In genomic region chr6:71332236-71332965, GRCm38 (mm10) we compare ENCODE assay signal across 36 mouse cellular contexts. TPM values are rescaled to one million over a fixed set of nuclear protein-coding genes. Genes with fewer than 3 reads are reported as not detected.
DNase-seq lines count a peak whose midpoint lies in the region; TF ChIP-seq lines count a peak whose summit lies in the region.
"Had no signal": no experiment of that assay in that cellular context is flagged by ENCODE, and none has a peak within 500 bp of the region (broad histone marks: within the 10 kb centered on the region; RNA-seq: fewer than 3 reads in every experiment).

No protein-coding gene starts in this region.

- H3K27ac ChIP-seq in heart, embryonic 10.5 days, result no peak overlapping the region
- H3K27ac ChIP-seq: embryonic facial prominence, embryonic 12.5 days; embryonic facial prominence, embryonic 15.5 days; forebrain, embryonic 12.5 days; forebrain, embryonic 15.5 days; heart, adult 2 months; heart, embryonic 15.5 days; hindbrain, embryonic 10.5 days; hindbrain, embryonic 13.5 days had no signal

- TF ChIP-seq POLR2A in lung, adult 2 months (IDR thresholded peaks at IDR 0.05; ENCODE audit: borderline replicate concordance, extremely low read depth, low read depth, low read length), result no peak

- 81% methylated on average over 11 of the region's 11 CpGs for WGBS in heart, embryonic 10.5 days
- 65% methylated on average over 11 of the region's 11 CpGs for WGBS in lung, adult 2 months

- no peaks in the 10 kb centered on the region for H3K9me3 ChIP-seq in heart, embryonic 10.5 days
- H3K9me3 ChIP-seq: embryonic facial prominence, embryonic 12.5 days; embryonic facial prominence, embryonic 15.5 days; forebrain, embryonic 12.5 days; forebrain, embryonic 15.5 days; G1E; heart, embryonic 12.5 days; heart, embryonic 15.5 days; hindbrain, embryonic 10.5 days; hindbrain, embryonic 13.5 days had no signal

- no peak for TF ChIP-seq CTCF in lung, adult 2 months (IDR thresholded peaks at IDR 0.05; ENCODE audit: insufficient read depth, low read length)

- peak; percentile 56 for DNase-seq in heart, embryonic 10.5 days (ENCODE audit: low spot score)
- DNase-seq in heart, adult 18-20 months, result no peak
- DNase-seq in lung, postnatal 36 days, result peak; percentile 19
- no peak for DNase-seq in lung, adult 2 months
- peak; percentile 65 for DNase-seq in thymus, postnatal 0 days (ENCODE audit: low spot score)
- DNase-seq in thymus, postnatal 25 days, result peak; percentile 68
- no peak for DNase-seq in adrenal gland, adult (ENCODE audit: inconsistent age in 2 of 2, low spot score in 1 of 2)
- no peak for DNase-seq in gastrocnemius, postnatal 4 days (ENCODE audit: low spot score in 2 of 2)
- DNase-seq: adrenal gland, adult 2 months; adrenal gland, postnatal 14 days; B cell, adult 2 months; cerebellum, adult 11 months; cerebellum, adult 2 months; cerebellum, adult 9-11 months; cerebellum, postnatal 25 days; gastrocnemius, postnatal 10 days; gastrocnemius, postnatal 36 days; heart, adult 2 months; heart, postnatal 10 days; heart, postnatal 36 days had no signal

- no peaks in the 10 kb centered on the region for H3K27me3 ChIP-seq in heart, embryonic 10.5 days (ENCODE audit: insufficient read depth, poor library complexity, severe bottlenecking)
- H3K27me3 ChIP-seq: CH12.LX; embryonic facial prominence, embryonic 12.5 days; embryonic facial prominence, embryonic 15.5 days; forebrain, embryonic 12.5 days; forebrain, embryonic 15.5 days; heart, embryonic 12.5 days; heart, embryonic 15.5 days; hindbrain, embryonic 13.5 days had no signal

- H3K4me1 ChIP-seq in heart, embryonic 10.5 days, result no peaks in the 10 kb centered on the region
- H3K4me1 ChIP-seq in lung, adult 2 months (ENCODE audit: control insufficient read depth, insufficient read depth, low read length), result no peaks in the 10 kb centered on the region
- H3K4me1 ChIP-seq: embryonic facial prominence, embryonic 12.5 days; embryonic facial prominence, embryonic 15.5 days; forebrain, embryonic 12.5 days; forebrain, embryonic 15.5 days; heart, embryonic 12.5 days; heart, embryonic 15.5 days; hindbrain, embryonic 13.5 days had no signal

- no peak overlapping the region for H3K4me3 ChIP-seq in heart, embryonic 10.5 days
- no peak overlapping the region for H3K4me3 ChIP-seq in lung, adult 2 months (replicated peaks; ENCODE audit: extremely low read depth, low read depth, low read length)
- H3K4me3 ChIP-seq: embryonic facial prominence, embryonic 12.5 days; embryonic facial prominence, embryonic 15.5 days; erythroblast, embryonic 14.5 days; forebrain, embryonic 12.5 days; forebrain, embryonic 15.5 days; heart, adult 2 months; heart, embryonic 12.5 days; heart, embryonic 15.5 days; hindbrain, embryonic 10.5 days; hindbrain, embryonic 13.5 days had no signal

- H3K36me3 ChIP-seq in heart, embryonic 10.5 days, result no peaks in the 10 kb centered on the region
- H3K36me3 ChIP-seq: embryonic facial prominence, embryonic 12.5 days; embryonic facial prominence, embryonic 15.5 days; forebrain, embryonic 12.5 days; forebrain, embryonic 15.5 days; G1E; heart, embryonic 12.5 days; heart, embryonic 15.5 days; hindbrain, embryonic 10.5 days; hindbrain, embryonic 13.5 days had no signal

RNA-seq across cellular contexts. Expression of gene Cd8b1, which starts 9.8 kb away (rescaled TPM):
- not detected in 2 replicates for polyA plus RNA-seq in heart, embryonic 10.5 days (2016; fragmentation: Nextera tagmentation; extraction: Ambion mirVana)
- total RNA-seq in heart, adult 18-20 months (2021), result 1 to 10 TPM in 1 of 2 experiments, not detected in 1; 1.8 TPM
- polyA plus RNA-seq in lung, adult 2 months (2012; rRNA removed), result 2.5 and 3.0 TPM in 2 replicates
- polyA plus RNA-seq in thymus, postnatal 0 days (2015; fragmentation: Nextera tagmentation; extraction: Ambion mirVana), result 1,203 and 1,244 TPM in 2 replicates
- total RNA-seq in gastrocnemius, postnatal 4 days (2021), result under 1 TPM in 1 of 2 experiments, not detected in 1; 0.37 TPM
- total RNA-seq: adrenal gland, postnatal 4 days; common myeloid progenitor, adult 5-6 weeks; gastrocnemius, adult 18-20 months had no signal
- polyA plus RNA-seq: cerebellum, adult 2 months; embryonic facial prominence, embryonic 15.5 days; erythroblast, embryonic 14.5 days; forebrain, embryonic 12.5 days; forebrain, embryonic 15.5 days; G1E; heart, embryonic 12.5 days; heart, embryonic 15.5 days; hindbrain, embryonic 16.5 days had no signal

RNA-seq across cellular contexts. Expression of gene Smyd1, which starts 10.4 kb away (rescaled TPM):
- polyA plus RNA-seq in heart, embryonic 10.5 days (2016; fragmentation: Nextera tagmentation; extraction: Ambion mirVana), result 85.5 and 174 TPM in 2 replicates
- total RNA-seq in heart, adult 18-20 months (2021), result 100 to 1,000 TPM; 337 to 360 TPM
- polyA plus RNA-seq in lung, adult 2 months (2012; rRNA removed), result 2.3 and 7.0 TPM in 2 replicates
- polyA plus RNA-seq in thymus, postnatal 0 days (2015; fragmentation: Nextera tagmentation; extraction: Ambion mirVana), result 2.3 and 3.7 TPM in 2 replicates
- 100 to 1,000 TPM; 153 to 163 TPM for total RNA-seq in gastrocnemius, postnatal 4 days (2021)
- total RNA-seq: common myeloid progenitor, adult 5-6 weeks had no signal
- polyA plus RNA-seq: erythroblast, embryonic 14.5 days; G1E had no signal

RNA-seq across cellular contexts. Expression of gene Cd8a, which starts 40.8 kb away (rescaled TPM):
- 0.11 TPM in 1 of 2 replicates, not detected in the other for polyA plus RNA-seq in heart, embryonic 10.5 days (2016; fragmentation: Nextera tagmentation; extraction: Ambion mirVana)
- total RNA-seq in heart, adult 18-20 months (2021), result 1 to 10 TPM in 1 of 2 experiments, under 1 TPM in 1; 0.20 to 2.6 TPM
- polyA plus RNA-seq in lung, adult 2 months (2012; rRNA removed), result 1.4 and 2.4 TPM in 2 replicates
- polyA plus RNA-seq in thymus, postnatal 0 days (2015; fragmentation: Nextera tagmentation; extraction: Ambion mirVana), result 664 and 665 TPM in 2 replicates
- total RNA-seq in gastrocnemius, postnatal 4 days (2021), result 1 to 10 TPM in 1 of 2 experiments, under 1 TPM in 1; 0.13 to 1.0 TPM
- total RNA-seq: common myeloid progenitor, adult 5-6 weeks; gastrocnemius, adult 18-20 months had no signal
- polyA plus RNA-seq: embryonic facial prominence, embryonic 12.5 days; embryonic facial prominence, embryonic 15.5 days; erythroblast, embryonic 14.5 days; forebrain, embryonic 12.5 days; forebrain, embryonic 15.5 days; G1E; heart, embryonic 12.5 days; heart, embryonic 15.5 days; hindbrain, embryonic 10.5 days; hindbrain, embryonic 13.5 days; hindbrain, embryonic 16.5 days; Patski had no signal

Comparison
In these comparisons a context has a peak if more than half of its experiments do, and no peak if none do; other contexts are left out.
1. DNase-seq: peak in heart, embryonic 10.5 days (single experiment), lung, postnatal 36 days (single experiment), thymus, postnatal 0 days (single experiment) and thymus, postnatal 25 days (single experiment); none in heart, adult 18-20 months (0 of 2), lung, adult 2 months (single experiment), adrenal gland, adult (0 of 2) and gastrocnemius, postnatal 4 days (0 of 2).
2. RNA of gene Cd8b1, which starts 9.8 kb away (polyA plus RNA-seq): 1,203 to 1,244 TPM in thymus, postnatal 0 days; 2.5 to 3.0 TPM in lung, adult 2 months and not detected in heart, embryonic 10.5 days; every median in the first group is over 100 times any median in the second.
3. RNA of gene Smyd1, which starts 10.4 kb away (polyA plus RNA-seq): 85.5 to 174 TPM in heart, embryonic 10.5 days; 2.3 to 7.0 TPM in lung, adult 2 months and 2.3 to 3.7 TPM in thymus, postnatal 0 days; every median in the first group is over 10 times any median in the second.
4. RNA of gene Cd8a, which starts 40.8 kb away (polyA plus RNA-seq): 664 to 665 TPM in thymus, postnatal 0 days; 1.4 to 2.4 TPM in lung, adult 2 months and 0.11 TPM in heart, embryonic 10.5 days; every median in the first group is over 100 times any median in the second.